Mouse (Mus musculus) cortical plate, adult 2 months (tissue): Measurements from ENCODE around the gene Lmx1a.

Source experiments
- CTCF ChIP-seq: fragments of 200-500 bp; IDR thresholded peaks from 2 replicates; pipeline ENCODE4 v1.5.1; 2011; ENCODE audit warnings: mild to moderate bottlenecking, control low read depth, low read length; ENCODE audit not compliant: insufficient read depth; ENCODE audit errors: extremely low read depth
- POLR2A ChIP-seq: fragments of 200-500 bp; IDR thresholded peaks from 2 replicates; pipeline ENCODE4 v1.6.1; 2011; ENCODE audit warnings: mild to moderate bottlenecking, low read length, control low read depth; ENCODE audit not compliant: insufficient read depth; ENCODE audit errors: extremely low read depth

DNA sequence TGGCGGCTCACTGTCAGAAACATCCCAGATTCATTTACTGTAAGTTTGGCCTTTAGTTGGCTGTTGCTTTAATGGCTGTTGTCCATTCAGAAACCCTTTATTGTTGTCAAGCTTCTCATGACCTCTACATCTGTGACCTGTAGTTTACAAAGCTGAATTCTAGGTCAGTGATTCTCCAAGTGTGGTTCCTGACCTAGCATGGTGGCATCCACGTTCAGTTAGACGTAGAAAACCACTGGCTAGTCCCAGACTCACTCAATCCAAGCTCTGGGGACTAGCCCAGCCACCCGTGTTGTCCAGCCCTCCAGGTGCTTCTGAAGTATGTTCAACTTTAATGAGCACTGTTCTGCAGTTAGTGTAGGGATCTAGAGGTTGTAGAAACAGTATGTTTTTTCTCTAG is 126.1 kb downstream of the Lmx1a start:
- TF ChIP-seq CTCF (no peak), POLR2A (no peak)
